Mouse (Mus musculus) liver, embryonic 16.5 days (tissue): ENCODE results near the gene Styx. TPM values are rescaled to one million over a fixed set of nuclear protein-coding genes. Genes with fewer than 3 reads are reported as not detected.

Experiments
- ATAC-seq: fragments of 200-750 bp; cut with Nextera tagmentation; 2 replicates; pipeline ENCODE4 v1.8.0; 2017; ENCODE audit warnings: low read depth, mild to moderate bottlenecking, moderate number of reproducible peaks, moderate library complexity
- H3K27ac ChIP-seq: fragments of 300-500 bp; sonication (generic); 2 replicates; pipeline ENCODE4 v1.5.1; 2014; ENCODE audit warnings: mild to moderate bottlenecking, low read length
- H3K27me3 ChIP-seq: fragments of 300-500 bp; sonication (generic); 2 replicates; pipeline ENCODE4 v1.6.1; 2014; ENCODE audit warnings: low read depth, low read length, mixed read lengths; ENCODE audit not compliant: control insufficient read depth, insufficient read depth
- H3K36me3 ChIP-seq: fragments of 300-500 bp; sonication (generic); 2 replicates; pipeline ENCODE4 v1.6.1; 2014; ENCODE audit warnings: mild to moderate bottlenecking; ENCODE audit not compliant: control insufficient read depth, insufficient read depth
- H3K4me1 ChIP-seq: fragments of 300-500 bp; sonication (generic); 2 replicates; pipeline ENCODE4 v1.6.1; 2014; ENCODE audit warnings: low read depth, low read length, mixed read lengths; ENCODE audit not compliant: control insufficient read depth
- H3K4me2 ChIP-seq: fragments of 300-500 bp; sonication (generic); 2 replicates; pipeline ENCODE4 v1.6.1; 2014; ENCODE audit warnings: low read depth, low read length, mixed read lengths
- H3K4me3 ChIP-seq: fragments of 300-500 bp; sonication (generic); 2 replicates; pipeline ENCODE4 v1.5.1; 2014; ENCODE audit warnings: low read depth, mild to moderate bottlenecking, low read length
- H3K9ac ChIP-seq: fragments of 300-500 bp; sonication (generic); 2 replicates; pipeline ENCODE4 v1.6.1; 2014; ENCODE audit warnings: low read depth, low read length
- H3K9me3 ChIP-seq: fragments of 300-500 bp; sonication (generic); replicated peaks from 2 replicates; pipeline ENCODE4 v1.6.1; 2016; ENCODE audit warnings: low read length; ENCODE audit not compliant: control insufficient read depth
- WGBS: fragments of 180-500 bp; shearing (Covaris S2); extraction: QIAGEN DNeasy Blood & Tissue Kit; methylation state at CpG from one replicate; pipeline ENCODE4 v1.1.7; 2014; ENCODE audit not compliant: insufficient replicate concordance; 5-methylcytosine and 5-hydroxymethylcytosine counted together
- polyA plus RNA-seq: library from polyadenylated mRNA; unstranded; fragments of >200 nt; fragmentation: Nextera tagmentation; extraction: Ambion mirVana; gene quantifications from 2 replicates; pipeline ENCODE4 v1.2.1, GENCODE M21; 2015

Styx gene
- polyA plus RNA-seq, 1 experiment from 2014 or later = 14.1 TPM

DNA sequence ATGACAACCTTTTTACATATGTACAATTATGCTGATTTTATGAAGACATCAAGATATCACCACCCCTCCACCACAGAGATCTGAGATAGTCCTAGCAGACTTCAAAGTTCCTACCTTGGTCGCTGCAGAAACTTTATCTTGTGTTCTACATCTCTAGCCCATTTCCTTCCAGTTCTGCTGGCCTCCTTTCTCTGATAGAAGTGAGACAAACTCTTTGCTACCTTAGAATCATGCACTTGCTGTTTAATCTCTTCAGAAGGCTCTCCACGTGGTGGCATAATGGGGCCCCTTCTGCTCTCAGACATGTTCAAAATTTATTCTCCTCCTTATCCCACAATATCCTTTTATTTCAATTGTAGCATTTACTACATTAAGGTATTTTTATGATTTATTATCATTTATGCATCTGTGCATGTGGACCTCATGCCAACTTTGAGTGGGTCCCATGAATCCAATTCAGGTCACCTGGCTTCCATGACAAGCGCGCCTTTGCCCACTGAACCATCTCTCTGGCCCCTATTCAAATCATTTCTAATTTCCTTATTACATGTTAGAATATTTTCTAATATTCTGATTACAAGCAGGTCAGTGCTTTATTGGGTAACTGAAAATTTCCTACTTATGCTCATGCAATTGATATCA is 22.7 kb upstream of the Styx start:
- ATAC-seq = no peak
- no peak overlapping the region for H3K4me3 ChIP-seq

DNA sequence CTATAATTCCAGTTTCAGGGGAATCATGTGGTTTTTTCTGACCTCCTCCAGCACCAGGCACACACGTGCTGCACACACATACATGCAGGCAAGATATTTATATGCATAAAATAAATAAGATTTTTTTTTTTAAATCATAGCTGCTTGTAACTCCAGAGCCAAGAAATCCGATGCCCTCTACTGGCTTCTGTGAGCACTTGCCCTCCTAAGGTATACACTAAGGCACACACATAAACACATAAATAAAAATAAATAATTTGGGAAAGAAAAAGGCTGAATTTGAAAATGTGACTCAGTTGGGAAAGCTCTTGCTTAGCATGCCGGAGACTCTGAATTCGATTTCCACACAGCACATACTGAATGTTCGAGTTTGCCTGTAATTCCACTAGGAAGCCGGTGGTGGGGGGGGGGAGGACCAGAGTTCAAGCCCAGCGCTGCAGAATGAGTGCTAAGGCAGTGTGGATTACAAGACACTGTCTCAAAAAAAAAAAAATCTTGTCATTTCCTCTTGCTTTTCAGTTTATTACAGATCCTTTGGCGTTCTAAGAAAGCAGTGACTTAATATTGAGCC is 21.8 kb upstream of the Styx start:
- WGBS = 11% methylated on average over 8 of the region's 8 CpGs
- Histone ChIP-seq H3K4me2 (peak overlapping the region; percentile 60), H3K4me3 (peak overlapping the region; percentile 99), H3K27me3 (no peaks in the 10 kb centered on the region), H3K27ac (peak overlapping the region; percentile 3), H3K4me1 (peaks cover 12% of the 10 kb centered on the region), H3K9me3 (no peaks in the 10 kb centered on the region), H3K36me3 (peaks cover 12% of the 10 kb centered on the region), H3K9ac (peak overlapping the region; percentile 46)
- 0 out of 2 replicates have a peak, but pooled peaks have one; percentile 0 for ATAC-seq

More for the DNA sequence above, 22.7 kb upstream of the Styx start:
- Histone ChIP-seq H3K9me3 (no peaks in the 10 kb centered on the region), H3K9ac (no peak overlapping the region), H3K27ac (no peak overlapping the region), H3K4me2 (no peak overlapping the region), H3K4me1 (peaks cover 12% of the 10 kb centered on the region), H3K36me3 (peaks cover 12% of the 10 kb centered on the region), H3K27me3 (no peaks in the 10 kb centered on the region)
- WGBS = 57% methylated on average over 4 of the region's 4 CpGs

DNA sequence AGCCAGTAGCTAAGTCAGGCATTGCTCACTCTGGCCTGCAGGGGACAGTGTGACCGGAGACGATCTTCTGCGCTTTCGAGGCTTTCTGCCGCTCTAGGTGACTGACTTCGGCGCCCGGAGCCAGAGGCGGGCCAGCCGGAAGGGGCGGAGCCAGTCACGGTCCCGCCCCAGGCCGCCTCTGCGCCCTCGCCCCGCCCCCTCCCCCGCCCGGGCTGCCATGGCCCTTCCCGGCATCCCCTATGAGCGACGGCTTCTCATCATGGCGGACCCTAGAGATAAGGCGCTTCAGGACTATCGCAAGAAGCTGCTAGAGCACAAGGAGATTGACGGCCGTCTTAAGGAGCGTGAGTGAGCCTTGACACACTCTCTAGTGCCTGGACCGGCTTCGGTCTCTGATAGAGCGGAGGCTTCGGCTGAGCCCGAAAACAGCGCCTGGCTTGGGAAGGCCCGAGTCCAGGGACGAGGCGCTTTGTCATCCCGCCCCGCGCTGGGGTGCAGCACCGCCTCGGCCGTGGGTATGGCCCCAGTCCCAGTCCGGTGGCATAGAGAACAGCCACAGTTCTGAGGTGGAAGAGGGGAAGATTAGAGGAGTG is 21.2 kb upstream of the Styx start, which contains the start of gene Psmc6:
Gene Psmc6 (plus strand): TSS at position 200 of the 593 bp plus-strand sequence.
- H3K36me3 ChIP-seq = peaks cover 15% of the 10 kb centered on the region
- H3K27me3 ChIP-seq = no peaks in the 10 kb centered on the region
- H3K4me1 ChIP-seq = peaks cover 12% of the 10 kb centered on the region
- ATAC-seq = peak; percentile 92
- H3K9me3 ChIP-seq = no peaks in the 10 kb centered on the region
- under 1% methylated on average over 44 of the region's 44 CpGs for WGBS
- peak within 1 kb of the TSS; percentile 96 for H3K9ac ChIP-seq
- peak within 1 kb of the TSS; percentile 99 for H3K4me3 ChIP-seq
- peak within 1 kb of the TSS; percentile 98 for H3K27ac ChIP-seq
- peak within 1 kb of the TSS; percentile 64 for H3K4me2 ChIP-seq

DNA sequence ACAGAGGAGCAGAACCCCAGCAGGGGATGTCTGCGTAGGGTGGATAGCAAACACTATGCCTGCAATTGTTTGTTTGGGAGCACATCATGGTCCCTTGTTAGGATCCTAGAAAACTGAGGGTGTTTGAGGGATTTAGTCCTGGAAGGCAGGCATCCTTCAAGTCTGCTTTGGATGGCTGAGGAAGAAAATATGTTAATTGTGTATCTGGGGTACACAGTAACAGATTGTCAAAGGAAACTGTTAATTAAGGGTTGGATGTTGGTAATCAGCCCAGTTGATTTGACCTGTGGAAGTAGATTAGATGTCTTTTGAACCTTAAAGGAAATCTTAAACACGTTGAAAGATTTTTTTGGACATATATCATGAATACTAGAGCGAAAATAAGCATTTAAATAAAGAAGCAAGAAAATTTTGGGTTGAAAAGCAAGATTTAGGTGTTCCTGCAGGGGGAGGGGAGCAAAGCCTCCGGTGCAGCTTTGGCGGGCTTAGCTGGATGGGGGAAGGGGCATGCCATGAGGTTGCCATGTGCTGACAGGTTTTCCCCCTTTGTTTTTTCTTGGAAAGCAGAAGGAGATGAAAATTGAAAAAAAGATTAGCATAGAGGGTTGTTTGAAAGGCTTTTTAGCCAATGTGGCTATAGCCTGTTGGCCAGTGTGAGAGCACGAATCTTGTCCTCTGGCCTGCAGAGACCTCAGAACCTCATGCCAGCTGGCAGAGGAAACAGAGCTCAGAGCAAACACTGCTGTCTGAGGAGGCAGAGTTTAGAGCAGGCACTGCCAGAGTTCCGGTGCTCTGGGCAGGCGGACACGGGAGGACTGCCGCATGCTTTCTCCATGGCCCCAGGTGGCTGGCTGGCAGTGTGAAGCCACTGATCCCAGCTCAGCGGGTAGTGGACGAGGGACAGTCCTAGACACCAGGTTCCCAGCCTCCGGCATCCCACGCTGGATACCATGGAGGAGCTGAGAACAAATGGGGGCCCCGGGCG is 13.6 kb downstream of the Styx start:
- no peak overlapping the region for H3K9ac ChIP-seq

DNA sequence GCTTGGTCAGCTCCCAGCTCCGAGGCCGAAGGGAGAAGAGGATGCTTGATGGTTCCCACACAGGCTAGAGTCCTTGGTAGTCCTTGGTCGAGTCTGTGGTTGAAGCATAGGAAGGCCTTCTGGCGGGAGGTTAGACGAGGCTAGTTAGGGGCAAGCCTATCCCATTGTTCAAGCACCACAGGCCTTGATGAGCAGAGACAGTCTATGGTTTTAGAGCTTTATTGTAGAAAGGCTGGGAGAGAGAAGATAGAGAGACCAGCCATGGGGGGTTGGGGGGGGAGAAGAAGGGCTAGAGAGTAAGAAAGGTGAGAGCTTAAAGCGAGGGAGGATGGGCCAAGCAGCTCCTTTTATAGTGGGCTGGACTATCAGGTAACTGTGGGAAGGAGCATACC is 14.3 kb downstream of the Styx start:
- H3K27ac ChIP-seq = no peak overlapping the region
- no peak for ATAC-seq
- WGBS = 78% methylated on average over 6 of the region's 6 CpGs

More for the DNA sequence above, 13.6 kb downstream of the Styx start:
- Histone ChIP-seq H3K27ac (no peak overlapping the region), H3K27me3 (no peaks in the 10 kb centered on the region), H3K4me2 (no peak overlapping the region), H3K4me1 (no peaks in the 10 kb centered on the region), H3K9me3 (no peaks in the 10 kb centered on the region; the same call in 1 of the 2 replicates), H3K4me3 (no peak overlapping the region), H3K36me3 (peaks cover 4% of the 10 kb centered on the region)
- no peak for ATAC-seq
- WGBS = 79% methylated on average over 16 of the region's 16 CpGs

DNA sequence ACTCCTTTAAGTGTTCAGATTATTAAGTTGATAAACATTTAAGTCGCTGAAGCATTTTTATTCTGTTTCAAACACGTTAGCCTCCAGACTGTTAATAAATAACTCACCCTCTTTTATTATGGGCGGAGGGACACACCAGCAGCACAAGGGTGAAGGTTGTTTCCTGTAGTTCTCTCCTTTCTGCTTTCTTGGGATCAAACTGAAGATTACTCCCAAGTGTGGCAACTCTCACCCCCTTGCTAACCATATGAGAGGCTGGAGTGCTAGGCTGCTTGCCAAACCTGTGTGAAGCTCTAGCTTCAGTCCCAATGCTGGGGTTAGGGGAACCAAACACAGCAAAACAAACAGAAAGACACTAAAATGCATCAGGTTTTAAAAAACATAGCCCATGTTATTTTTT is 27.9 kb downstream of the Styx start:
- H3K27ac ChIP-seq = no peak overlapping the region
- WGBS = 61% methylated on average over 3 of the region's 3 CpGs
- no peak overlapping the region for H3K4me2 ChIP-seq
- H3K27me3 ChIP-seq = no peaks in the 10 kb centered on the region
- no peak for ATAC-seq
- no peak overlapping the region for H3K4me3 ChIP-seq
- H3K9ac ChIP-seq = no peak overlapping the region
- H3K36me3 ChIP-seq = no peaks in the 10 kb centered on the region; the same call in 1 of the 2 replicates
- H3K4me1 ChIP-seq = no peaks in the 10 kb centered on the region
- H3K9me3 ChIP-seq = no peaks in the 10 kb centered on the region

More for the DNA sequence above, 14.3 kb downstream of the Styx start:
- H3K36me3 ChIP-seq = peaks cover 10% of the 10 kb centered on the region
- no peaks in the 10 kb centered on the region for H3K4me1 ChIP-seq
- no peak overlapping the region for H3K9ac ChIP-seq
- H3K4me3 ChIP-seq = no peak overlapping the region
- no peak overlapping the region for H3K4me2 ChIP-seq
- H3K27me3 ChIP-seq = no peaks in the 10 kb centered on the region
- no peaks in the 10 kb centered on the region; the same call in 1 of the 2 replicates for H3K9me3 ChIP-seq

DNA sequence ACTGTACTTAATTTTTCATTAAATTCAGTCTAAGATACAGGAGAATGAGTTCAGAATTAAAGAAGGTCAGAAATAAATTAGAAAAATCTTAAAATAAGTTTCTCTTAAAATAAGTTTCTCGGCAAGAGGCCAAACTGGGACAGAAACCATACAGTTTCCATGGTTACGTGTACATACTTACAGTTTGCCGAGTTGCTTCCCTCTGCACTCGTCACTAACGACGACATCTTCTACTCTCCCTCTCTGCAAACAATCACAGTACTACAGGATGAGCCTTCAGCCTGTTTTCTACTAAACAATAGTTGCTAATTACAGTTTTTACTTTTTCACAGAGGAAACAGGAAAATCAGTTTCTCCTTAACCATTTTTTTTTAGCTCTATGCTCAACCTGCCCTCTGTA is 29.9 kb downstream of the Styx start:
- Histone ChIP-seq H3K9ac (no peak overlapping the region), H3K9me3 (no peaks in the 10 kb centered on the region), H3K4me1 (no peaks in the 10 kb centered on the region), H3K4me3 (no peak overlapping the region), H3K36me3 (no peaks in the 10 kb centered on the region; the same call in 1 of the 2 replicates), H3K27ac (no peak overlapping the region), H3K4me2 (no peak overlapping the region), H3K27me3 (no peaks in the 10 kb centered on the region)
- no peak for ATAC-seq
- WGBS = 67% methylated on average over 6 of the region's 6 CpGs

DNA sequence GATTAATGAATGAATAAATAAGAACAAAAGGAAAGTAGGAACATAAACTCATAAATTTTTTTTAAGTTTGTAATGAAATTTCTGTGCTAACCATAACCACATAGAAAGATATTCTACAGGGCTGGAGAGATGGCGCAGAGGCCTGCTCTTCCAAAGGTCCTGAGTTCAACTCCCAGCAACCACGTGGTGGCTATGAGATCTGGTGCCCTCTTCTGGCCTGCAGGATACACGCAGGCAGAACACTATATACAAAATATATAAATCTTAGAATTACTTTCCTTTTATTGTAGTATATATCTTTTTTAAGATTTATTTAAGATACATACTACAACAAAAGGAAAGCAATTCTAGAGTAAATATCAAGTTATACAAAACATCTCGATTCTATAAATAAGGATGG is 32.0 kb downstream of the Styx start:
- H3K36me3 ChIP-seq = no peaks in the 10 kb centered on the region; the same call in 1 of the 2 replicates
- ATAC-seq = no peak
- H3K27me3 ChIP-seq = no peaks in the 10 kb centered on the region
- no peak overlapping the region for H3K27ac ChIP-seq
- WGBS = 65% methylated on average over 4 of the region's 4 CpGs
- no peak overlapping the region for H3K4me2 ChIP-seq
- H3K4me1 ChIP-seq = peaks cover 6% of the 10 kb centered on the region
- no peaks in the 10 kb centered on the region for H3K9me3 ChIP-seq
- no peak overlapping the region for H3K4me3 ChIP-seq
- no peak overlapping the region for H3K9ac ChIP-seq
